Mouse (Mus musculus): ENCODE results near the gene Arid4b.

DNA sequence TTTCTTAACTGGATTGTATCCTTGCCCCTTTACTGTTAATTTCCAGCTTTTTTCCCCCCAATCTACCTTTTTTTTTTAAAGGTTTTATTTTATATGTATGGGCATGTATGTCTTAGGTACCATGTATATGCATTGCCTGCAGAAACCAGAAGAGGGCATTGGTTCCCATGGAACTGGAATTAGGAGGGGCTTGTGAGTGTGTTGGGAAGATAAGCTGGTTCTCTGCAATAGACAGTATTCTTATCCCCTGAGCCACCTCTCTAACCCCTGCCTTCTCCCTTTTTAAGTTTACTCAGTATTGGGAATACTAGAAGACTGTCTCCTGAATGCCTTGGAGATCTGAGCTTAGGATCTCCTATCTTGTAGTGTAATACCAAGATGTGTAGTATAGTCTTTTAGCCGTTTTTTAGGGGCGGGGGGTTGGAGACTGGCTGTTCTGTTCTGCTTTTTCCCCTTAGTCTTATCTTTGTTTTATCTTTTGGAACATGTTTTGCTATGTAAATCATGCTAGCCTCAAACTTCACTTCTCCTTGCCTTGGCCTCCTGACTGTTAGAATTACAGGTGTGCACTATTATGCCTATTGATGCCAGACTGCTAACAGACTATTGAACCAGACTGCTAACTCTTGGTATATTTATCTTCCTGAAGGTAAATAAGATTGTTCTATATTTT, 79.4 kb downstream of the Arid4b start:
- no peak for TF ChIP-seq GATA1 (IDR thresholded peaks at IDR 0.05; ENCODE audit: borderline replicate concordance, low read length)
- TF ChIP-seq CTCF (IDR thresholded peaks at IDR 0.05; ENCODE audit: low read depth, low read length) = no peak
